Mouse (Mus musculus): ENCODE measurements around the gene Entpd3. TPM values are rescaled to one million over a fixed set of nuclear protein-coding genes. Genes with fewer than 3 reads are reported as not detected.

Gene Entpd3
- polyA plus RNA-seq, 1 experiment from 2014 or later, result not detected

GRCm38 (mm10) chr9:120591490-120591889 is 51.9 kb downstream of the Entpd3 start:
- Histone ChIP-seq H3K9ac (replicated peaks) (no peak overlapping the region), H3K27me3 (ENCODE audit: insufficient read depth, low read length) (no peaks in the 10 kb centered on the region), H3K36me3 (replicated peaks; ENCODE audit: insufficient read depth, low read length) (no peaks in the 10 kb centered on the region), H3K4me3 (ENCODE audit: low read depth, low read length) (no peak overlapping the region), H3K9me3 (ENCODE audit: low read length) (no peaks in the 10 kb centered on the region), H3K4me1 (ENCODE audit: insufficient read depth) (no peaks in the 10 kb centered on the region), H3K4me2 (ENCODE audit: low read depth, low read length) (no peak overlapping the region), H3K27ac (ENCODE audit: low read depth) (no peak overlapping the region)
- WGBS (ENCODE audit: insufficient replicate concordance), result 2% methylated on average over 9 of the region's 9 CpGs
- TF ChIP-seq CTCF (IDR thresholded peaks at IDR 0.05; ENCODE audit: low read depth), result peak; percentile 87
- TF ChIP-seq EP300 (IDR thresholded peaks at IDR 0.05; ENCODE audit: low read depth), result no peak
- ATAC-seq (0 out of 2 replicates have a peak, but pooled peaks have one; percentile 19), DNase-seq (peak; percentile 85)

- TF ChIP-seq CTCF (IDR thresholded peaks at IDR 0.05; ENCODE audit: low read depth), result no peak
- TF ChIP-seq EP300 (IDR thresholded peaks at IDR 0.05; ENCODE audit: low read depth), result no peak
- Histone ChIP-seq H3K9me3 (ENCODE audit: low read length) (no peaks in the 10 kb centered on the region), H3K27me3 (ENCODE audit: insufficient read depth, low read length) (no peaks in the 10 kb centered on the region), H3K9ac (replicated peaks) (no peak overlapping the region), H3K4me3 (ENCODE audit: low read depth, low read length) (no peak overlapping the region), H3K36me3 (replicated peaks; ENCODE audit: insufficient read depth, low read length) (no peaks in the 10 kb centered on the region), H3K4me2 (ENCODE audit: low read depth, low read length) (no peak overlapping the region), H3K27ac (ENCODE audit: low read depth) (no peak overlapping the region), H3K4me1 (ENCODE audit: insufficient read depth) (no peaks in the 10 kb centered on the region)
- WGBS (ENCODE audit: insufficient replicate concordance), result 67% methylated on average over 9 of the region's 9 CpGs
- ATAC-seq (no peak), DNase-seq (no peak)
Observed at GRCm38 (mm10) chr9:120593383-120594101, 53.9 kb downstream of the Entpd3 start.

- no peaks in the 10 kb centered on the region for H3K4me1 ChIP-seq (ENCODE audit: insufficient read depth)
- no peak overlapping the region for H3K9ac ChIP-seq (replicated peaks)
- no peak overlapping the region for H3K4me3 ChIP-seq (ENCODE audit: low read depth, low read length)
- DNase-seq, result no peak
- 76% methylated on average over 6 of the region's 6 CpGs for WGBS (ENCODE audit: insufficient replicate concordance)
- H3K9me3 ChIP-seq (ENCODE audit: low read length), result no peaks in the 10 kb centered on the region
- no peak for ATAC-seq
- no peak for TF ChIP-seq CTCF (IDR thresholded peaks at IDR 0.05; ENCODE audit: low read depth)
- no peak for TF ChIP-seq EP300 (IDR thresholded peaks at IDR 0.05; ENCODE audit: low read depth)
- no peaks in the 10 kb centered on the region for H3K27me3 ChIP-seq (ENCODE audit: insufficient read depth, low read length)
- H3K27ac ChIP-seq (ENCODE audit: low read depth), result no peak overlapping the region
- H3K36me3 ChIP-seq (replicated peaks; ENCODE audit: insufficient read depth, low read length), result no peaks in the 10 kb centered on the region
- H3K4me2 ChIP-seq (ENCODE audit: low read depth, low read length), result no peak overlapping the region
Observed at GRCm38 (mm10) chr9:120594839-120595238, 55.2 kb downstream of the Entpd3 start.

GRCm38 (mm10) chr9:120595306-120595705 is 55.7 kb downstream of the Entpd3 start:
- DNase-seq, result no peak
- Histone ChIP-seq H3K4me1 (ENCODE audit: insufficient read depth) (no peaks in the 10 kb centered on the region), H3K4me3 (ENCODE audit: low read depth, low read length) (no peak overlapping the region), H3K9ac (replicated peaks) (no peak overlapping the region), H3K27ac (ENCODE audit: low read depth) (no peak overlapping the region), H3K9me3 (ENCODE audit: low read length) (no peaks in the 10 kb centered on the region), H3K4me2 (ENCODE audit: low read depth, low read length) (no peak overlapping the region), H3K27me3 (ENCODE audit: insufficient read depth, low read length) (no peaks in the 10 kb centered on the region), H3K36me3 (replicated peaks; ENCODE audit: insufficient read depth, low read length) (no peaks in the 10 kb centered on the region)
- WGBS (ENCODE audit: insufficient replicate concordance), result 60% methylated on average over 4 of the region's 4 CpGs
- ATAC-seq, result no peak
- TF ChIP-seq CTCF (IDR thresholded peaks at IDR 0.05; ENCODE audit: low read depth), result no peak
- no peak for TF ChIP-seq EP300 (IDR thresholded peaks at IDR 0.05; ENCODE audit: low read depth)

GRCm38 (mm10) chr9:120601488-120602171 is 62.0 kb downstream of the Entpd3 start:
- Histone ChIP-seq H3K9me3 (ENCODE audit: low read length) (no peaks in the 10 kb centered on the region), H3K27ac (ENCODE audit: low read depth) (peak overlapping the region; percentile 85), H3K9ac (replicated peaks) (no peak overlapping the region; the same call in 1 of the 2 replicates), H3K27me3 (ENCODE audit: insufficient read depth, low read length) (no peaks in the 10 kb centered on the region), H3K4me2 (ENCODE audit: low read depth, low read length) (peak overlapping the region; percentile 57), H3K4me3 (ENCODE audit: low read depth, low read length) (peak overlapping the region; percentile 19; the same call in 1 of the 2 replicates), H3K4me1 (ENCODE audit: insufficient read depth) (peaks cover 4% of the 10 kb centered on the region; the same call in 1 of the 2 replicates), H3K36me3 (replicated peaks; ENCODE audit: insufficient read depth, low read length) (no peaks in the 10 kb centered on the region)
- 13% methylated on average over 17 of the region's 17 CpGs for whole genome bisulfite sequencing (ENCODE audit: insufficient replicate concordance)
- TF ChIP-seq CTCF (IDR thresholded peaks at IDR 0.05; ENCODE audit: low read depth) (peak; percentile 94), EP300 (IDR thresholded peaks at IDR 0.05; ENCODE audit: low read depth) (peak; percentile 51)
- DNase-seq, result peak; percentile 82
- peak; percentile 99 for ATAC-seq

- DNase-seq (peak; percentile 27), ATAC-seq (peak; percentile 78)
- Histone ChIP-seq H3K27me3 (ENCODE audit: insufficient read depth, low read length) (no peaks in the 10 kb centered on the region), H3K4me3 (ENCODE audit: low read depth, low read length) (peak overlapping the region; percentile 19), H3K36me3 (replicated peaks; ENCODE audit: insufficient read depth, low read length) (no peaks in the 10 kb centered on the region), H3K27ac (ENCODE audit: low read depth) (peak overlapping the region; percentile 85), H3K4me2 (ENCODE audit: low read depth, low read length) (peak overlapping the region; percentile 57), H3K9ac (replicated peaks) (no peak overlapping the region), H3K4me1 (ENCODE audit: insufficient read depth) (peaks cover 4% of the 10 kb centered on the region; the same call in 1 of the 2 replicates), H3K9me3 (ENCODE audit: low read length) (no peaks in the 10 kb centered on the region; the same call in 1 of the 2 replicates)
- 44% methylated on average over 17 of the region's 17 CpGs for WGBS (ENCODE audit: insufficient replicate concordance)
- no peak for TF ChIP-seq CTCF (IDR thresholded peaks at IDR 0.05; ENCODE audit: low read depth)
- TF ChIP-seq EP300 (IDR thresholded peaks at IDR 0.05; ENCODE audit: low read depth), result no peak
Observed at GRCm38 (mm10) chr9:120602172-120602838, 62.7 kb downstream of the Entpd3 start.

All from liver, postnatal 0 days (tissue).